Mouse (Mus musculus) c-Kit-positive CD71-positive TER-119-negative erythroid progenitor cells, embryonic 14.5 days (primary cell): ENCODE data around the gene Gga3.

Source experiments
- DNase-seq: peaks from one replicate; pipeline ENCODE4 v3.0.0-alpha.2; 2013; ENCODE audit warnings: low read depth

Gene Gga3

DNA sequence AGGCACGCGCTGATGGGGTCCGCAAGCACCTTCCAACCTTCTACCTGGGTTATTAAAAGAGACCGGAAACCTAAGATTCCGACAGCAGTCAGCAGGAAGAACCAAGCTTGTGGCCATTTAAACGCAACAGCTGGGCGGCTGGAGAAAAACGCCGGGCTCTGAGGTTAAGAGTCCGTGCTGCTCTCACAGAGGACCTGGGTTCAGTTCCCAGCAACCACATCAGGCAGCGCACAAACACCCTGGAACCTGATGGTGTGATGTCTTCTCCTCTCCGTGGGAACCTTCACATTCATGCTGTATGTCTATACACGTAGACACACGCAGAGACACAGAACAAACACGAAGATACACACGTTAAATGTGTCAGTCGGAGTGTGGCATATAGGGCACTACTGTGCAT lies 48.1 kb downstream of the Gga3 start:
- DNase-seq: no peak

DNA sequence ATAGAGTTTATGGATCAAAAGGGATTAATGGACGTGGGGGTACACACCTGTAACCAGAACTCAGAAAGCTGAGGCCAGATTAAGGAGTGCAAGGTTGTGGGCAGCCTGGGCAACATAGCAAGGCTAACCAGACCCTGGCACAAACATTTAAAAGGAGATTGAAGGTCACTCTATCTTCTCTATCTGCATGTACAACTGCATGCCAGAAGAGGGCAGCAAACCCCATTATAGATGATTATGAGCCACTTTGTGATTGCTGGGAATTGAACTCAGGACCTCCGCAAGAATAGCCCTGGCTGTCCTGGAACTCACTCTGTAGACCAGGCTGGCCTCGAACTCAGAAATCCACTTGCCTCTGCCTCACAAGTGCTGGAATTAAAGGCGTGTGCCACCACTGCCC lies 51.1 kb downstream of the Gga3 start:
- no peak for DNase-seq

DNA sequence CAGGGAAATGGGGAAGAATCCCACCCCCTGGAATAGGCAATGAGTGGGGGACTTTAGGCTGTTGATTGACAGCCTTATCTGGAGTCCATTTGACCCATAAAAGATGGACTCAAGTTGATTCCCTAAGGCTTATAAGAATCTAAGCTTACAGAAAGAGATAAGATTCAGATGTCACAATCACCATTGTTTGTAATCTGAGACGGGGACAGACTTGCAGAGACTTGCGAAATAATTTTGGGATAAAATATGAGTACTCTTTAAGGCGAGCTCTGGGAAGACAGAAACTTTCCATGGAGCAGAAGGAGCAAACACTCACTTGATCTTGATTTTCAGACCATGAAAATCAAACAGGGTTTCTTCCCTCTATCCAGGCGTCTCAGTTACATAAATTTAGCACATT lies 60.3 kb downstream of the Gga3 start:
- no peak for DNase-seq

DNA sequence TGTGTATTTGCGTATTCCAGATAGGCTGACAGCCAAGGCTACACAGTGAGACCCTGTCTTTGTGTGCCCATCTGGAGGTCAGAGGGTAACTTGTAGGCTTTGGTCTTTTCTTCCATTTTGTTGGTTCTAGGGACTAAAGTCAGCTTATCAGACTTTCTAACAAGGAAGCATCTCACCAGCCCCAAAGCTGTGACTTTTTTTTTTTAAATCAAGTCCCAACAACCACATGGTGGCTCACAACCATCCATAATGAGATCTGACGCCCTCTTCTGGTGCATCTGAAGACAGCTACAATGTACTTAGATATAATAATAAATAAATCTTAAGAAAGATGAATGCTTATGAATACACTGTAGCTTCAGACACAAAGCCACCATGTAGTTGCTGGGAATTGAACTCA lies 65.8 kb downstream of the Gga3 start:
- no peak for DNase-seq

GRCm38 (mm10) chr11:115536856-115537568 lies 66.8 kb downstream of the Gga3 start:
- DNase-seq: no peak

DNA sequence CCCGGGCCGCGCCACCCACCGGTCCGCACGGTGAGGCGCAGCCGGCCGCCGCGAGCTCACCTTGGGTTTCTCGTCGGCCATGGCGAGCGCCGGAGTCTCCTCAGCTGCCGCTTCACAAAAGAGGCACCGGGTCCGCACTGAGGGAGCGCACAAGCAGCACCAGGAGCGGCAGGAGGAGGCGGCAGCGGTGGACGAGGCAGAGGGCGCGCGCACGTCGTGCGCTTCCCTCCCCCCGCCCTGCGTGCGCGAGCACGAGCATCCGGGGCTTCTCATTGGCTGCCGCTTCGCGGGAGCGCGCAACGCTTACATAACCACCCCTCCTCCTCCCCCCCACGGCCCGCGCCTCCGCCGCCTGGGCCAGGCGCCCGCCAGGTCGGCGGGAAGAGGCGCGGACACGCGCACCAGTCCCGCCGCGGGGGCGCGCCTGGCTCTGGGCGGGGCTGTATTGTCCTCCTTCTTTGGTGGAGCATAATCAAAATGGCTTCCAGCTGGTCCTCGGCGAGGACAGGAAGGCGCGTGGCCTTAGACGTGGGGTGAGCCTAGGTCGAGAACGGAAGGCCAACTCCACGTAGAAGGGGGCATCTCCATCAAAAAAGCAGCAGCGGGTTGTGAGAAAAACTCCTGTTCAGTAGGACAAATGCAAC lies 67.7 kb downstream of the Gga3 start, which contains the start of gene Sumo2:
Gene Sumo2, minus strand, starts transcription at position 239 of the 644 bp plus-strand sequence.
- peak; percentile 94 for DNase-seq

DNA sequence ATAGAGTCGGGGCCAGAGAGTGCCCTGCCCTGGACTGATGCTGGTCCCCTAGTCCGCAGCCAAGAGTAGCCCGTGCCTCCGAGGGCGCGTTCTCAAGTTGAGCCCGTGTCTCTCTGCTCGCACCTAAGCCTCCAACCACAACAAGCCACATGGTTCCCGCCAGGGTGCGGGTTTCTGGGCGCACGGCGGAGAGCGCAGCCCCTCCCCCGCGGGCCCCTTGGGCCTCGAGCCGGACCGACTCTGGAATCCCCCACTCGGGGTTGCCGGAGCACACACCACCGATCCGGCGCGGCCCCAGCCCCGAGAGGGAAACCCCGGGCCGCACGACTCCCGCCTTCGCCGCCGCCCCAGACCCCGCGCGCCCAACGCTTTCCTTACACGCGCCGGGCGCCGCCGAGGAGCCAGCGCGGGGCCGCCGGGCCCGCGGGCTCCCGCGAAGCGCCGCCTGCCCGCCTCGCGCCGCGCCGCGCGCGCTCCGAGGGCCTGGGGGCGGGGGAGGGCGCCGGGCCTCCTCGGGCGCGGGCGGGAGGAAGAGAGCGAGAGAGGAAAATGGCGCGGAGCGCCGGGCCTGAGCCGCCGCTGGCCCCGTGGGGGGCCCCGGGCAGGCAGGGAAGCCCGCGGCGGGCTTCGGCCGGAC lies 68.3 kb downstream of the Gga3 start:
- DNase-seq: peak; percentile 34

- DNase-seq: no peak
Measured at GRCm38 (mm10) chr11:115534759-115535371, 69.0 kb downstream of the Gga3 start.
